Mouse (Mus musculus) liver, postnatal 0 days (tissue): ENCODE results near the gene Stk24.

Experiments
- CTCF ChIP-seq: sonication (generic); IDR thresholded peaks from 2 replicates; pipeline ENCODE4 v1.5.1; 2016; ENCODE audit warnings: antibody characterized with exemption, low read depth
- EP300 ChIP-seq: IDR thresholded peaks from 2 replicates; pipeline ENCODE4 v1.6.1; 2016; ENCODE audit warnings: antibody characterized with exemption, low read depth, mild to moderate bottlenecking

GRCm38 (mm10) chr14:121254869-121255268 is 124.9 kb downstream of the Stk24 start:
- TF ChIP-seq CTCF (no peak), EP300 (no peak)
